Mouse (Mus musculus) inflammation-experienced regulatory T-cells, adult 6 months (primary cell): ENCODE data around the gene Krt36. TPM values are rescaled to one million over a fixed set of nuclear protein-coding genes. Genes with fewer than 3 reads are reported as not detected.

Experiments
- ATAC-seq: one replicate; pipeline ENCODE4 v1.8.0; 2017
- polyA plus RNA-seq, 3 experiments: library from polyadenylated mRNA; unstranded; fragments of 100-300 nt; shearing (Covaris generic); gene quantifications; one replicate each; pipeline ENCODE4 v1.2.1; 2017

Gene Krt36
- polyA plus RNA-seq, 3 experiments from 2014 or later, result not detected

DNA sequence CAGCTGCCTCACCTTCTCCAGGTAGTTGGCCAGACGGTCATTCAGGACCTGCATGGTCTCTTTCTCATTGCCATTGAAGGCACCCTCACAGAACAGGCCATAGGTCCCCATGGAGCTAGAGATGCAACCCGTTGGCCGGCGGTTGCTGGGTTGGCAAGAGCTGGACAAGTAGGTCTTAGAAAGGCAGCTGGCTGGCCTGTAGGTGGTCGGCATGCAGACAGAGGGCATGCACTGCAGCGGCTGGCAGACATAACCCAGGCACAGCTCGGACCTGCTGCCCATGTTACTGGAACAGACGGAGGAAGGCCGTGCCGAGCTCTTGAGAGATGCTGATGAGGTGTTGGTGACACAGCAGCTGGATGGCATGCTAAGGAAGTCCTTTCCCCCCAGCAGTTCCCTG, 17.6 kb downstream of the Krt36 start, which contains the start of gene Krt32:
Gene Krt32 (minus strand): TSS at position 366 of the 400 bp plus-strand sequence.
- no peak for ATAC-seq

DNA sequence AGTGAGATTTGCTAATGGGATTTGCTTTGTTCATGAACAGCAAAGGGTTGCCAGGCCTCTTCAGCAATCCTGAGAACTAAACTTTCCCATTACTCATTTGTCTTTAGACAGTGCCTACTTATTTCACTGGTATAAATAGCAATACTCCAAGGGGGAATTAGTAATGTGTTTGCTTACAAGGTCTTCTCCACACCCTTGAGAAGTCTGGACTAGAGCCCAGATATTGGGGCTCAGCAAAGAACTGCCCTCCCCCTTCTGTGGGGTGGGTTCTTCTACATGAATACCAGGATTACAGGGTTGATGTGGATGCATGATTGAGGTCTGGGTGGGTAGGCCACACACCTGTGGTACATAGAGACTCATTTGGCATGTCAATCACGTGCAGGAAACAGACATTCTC, 31.6 kb downstream of the Krt36 start:
- ATAC-seq, result no peak

DNA sequence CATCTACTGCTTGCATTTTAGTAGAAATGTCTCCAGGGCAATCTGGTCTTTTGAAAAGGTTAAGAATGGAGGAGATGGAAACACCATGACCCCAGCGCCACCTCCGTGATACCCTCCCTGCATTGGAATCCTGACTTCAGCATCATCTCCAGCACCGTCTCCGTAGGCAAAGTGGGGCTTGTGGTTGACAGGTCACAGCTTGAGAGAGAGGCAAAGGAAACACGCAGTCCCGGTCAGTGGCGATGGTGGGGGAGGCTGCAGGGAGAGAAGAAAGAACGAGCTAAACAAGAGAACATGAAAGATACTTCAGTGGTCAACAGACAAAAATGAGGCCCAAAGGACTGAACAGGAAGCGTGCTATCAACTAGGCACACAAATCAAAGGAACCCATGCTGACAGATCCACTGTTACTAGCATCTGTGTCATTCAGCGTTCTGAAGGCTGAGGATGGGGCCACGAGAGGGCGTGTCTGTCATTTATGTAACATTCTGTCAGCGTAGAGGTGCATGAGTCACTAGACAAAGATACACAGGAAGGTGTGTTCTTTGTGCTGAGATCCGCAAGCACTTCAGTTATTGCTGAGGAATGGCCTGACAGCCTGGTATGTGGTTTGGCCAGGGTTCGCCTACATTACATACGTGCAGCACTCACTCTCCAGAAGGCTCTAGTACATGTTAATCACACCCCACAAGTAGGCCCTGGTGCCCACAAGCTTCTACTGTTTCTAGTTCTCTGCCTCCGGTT, 38.0 kb downstream of the Krt36 start:
- no peak for ATAC-seq

DNA sequence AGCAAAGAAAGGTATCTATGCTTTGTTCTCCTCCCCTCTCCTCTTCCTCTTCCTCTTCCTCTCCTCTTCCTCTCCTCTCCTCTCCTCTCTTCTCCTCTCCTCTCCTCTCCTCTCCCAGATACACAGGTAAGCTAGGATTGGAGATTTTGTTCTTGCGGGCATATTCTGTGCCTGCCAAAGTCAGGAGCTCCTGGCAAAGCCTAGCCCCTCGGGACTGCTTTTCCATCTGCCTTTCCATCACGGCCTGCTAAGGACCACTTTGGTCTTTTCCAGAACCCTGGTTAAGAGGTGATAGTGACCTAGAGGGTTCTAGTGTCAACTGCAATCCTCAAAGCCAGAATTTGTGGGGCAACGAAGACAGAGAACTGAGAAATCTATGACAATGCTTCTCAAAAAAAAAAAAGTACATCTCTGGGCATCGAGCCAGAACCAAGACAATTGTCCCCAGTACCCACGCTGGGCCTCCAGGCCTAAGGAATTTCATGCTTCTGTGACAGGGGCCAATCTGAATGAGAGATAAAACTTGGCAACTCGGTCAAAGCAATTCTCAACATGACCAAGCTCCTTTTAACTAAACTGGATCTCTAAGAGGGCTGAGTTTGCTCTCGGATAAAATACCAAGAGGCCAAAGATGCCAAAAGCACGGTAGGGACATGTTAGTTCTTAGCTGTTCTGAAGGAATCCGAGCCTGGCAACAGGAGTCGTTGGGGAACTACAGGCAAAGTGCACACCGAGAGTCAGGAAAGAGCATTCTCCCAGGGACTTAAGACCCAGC, 39.0 kb downstream of the Krt36 start:
- no peak for ATAC-seq

DNA sequence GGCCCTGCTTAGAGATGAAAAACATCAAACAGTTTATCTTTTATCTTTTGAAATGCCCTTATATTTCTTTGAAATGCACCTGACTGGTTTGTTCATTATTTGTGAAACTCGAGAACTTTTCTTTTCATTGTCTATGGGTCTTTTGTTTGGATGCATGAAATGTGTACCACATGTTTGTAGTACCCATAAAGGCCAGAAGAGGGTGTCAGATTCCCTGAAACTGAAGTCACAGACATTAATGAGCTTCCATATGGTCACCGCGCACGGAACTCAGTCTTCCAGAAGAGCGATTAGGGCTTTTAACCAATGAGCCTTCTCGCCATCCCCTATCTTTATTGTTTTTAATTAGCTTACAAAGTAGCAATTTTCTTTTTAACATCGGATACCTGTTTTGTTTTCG, 46.6 kb downstream of the Krt36 start:
- ATAC-seq, result no peak

DNA sequence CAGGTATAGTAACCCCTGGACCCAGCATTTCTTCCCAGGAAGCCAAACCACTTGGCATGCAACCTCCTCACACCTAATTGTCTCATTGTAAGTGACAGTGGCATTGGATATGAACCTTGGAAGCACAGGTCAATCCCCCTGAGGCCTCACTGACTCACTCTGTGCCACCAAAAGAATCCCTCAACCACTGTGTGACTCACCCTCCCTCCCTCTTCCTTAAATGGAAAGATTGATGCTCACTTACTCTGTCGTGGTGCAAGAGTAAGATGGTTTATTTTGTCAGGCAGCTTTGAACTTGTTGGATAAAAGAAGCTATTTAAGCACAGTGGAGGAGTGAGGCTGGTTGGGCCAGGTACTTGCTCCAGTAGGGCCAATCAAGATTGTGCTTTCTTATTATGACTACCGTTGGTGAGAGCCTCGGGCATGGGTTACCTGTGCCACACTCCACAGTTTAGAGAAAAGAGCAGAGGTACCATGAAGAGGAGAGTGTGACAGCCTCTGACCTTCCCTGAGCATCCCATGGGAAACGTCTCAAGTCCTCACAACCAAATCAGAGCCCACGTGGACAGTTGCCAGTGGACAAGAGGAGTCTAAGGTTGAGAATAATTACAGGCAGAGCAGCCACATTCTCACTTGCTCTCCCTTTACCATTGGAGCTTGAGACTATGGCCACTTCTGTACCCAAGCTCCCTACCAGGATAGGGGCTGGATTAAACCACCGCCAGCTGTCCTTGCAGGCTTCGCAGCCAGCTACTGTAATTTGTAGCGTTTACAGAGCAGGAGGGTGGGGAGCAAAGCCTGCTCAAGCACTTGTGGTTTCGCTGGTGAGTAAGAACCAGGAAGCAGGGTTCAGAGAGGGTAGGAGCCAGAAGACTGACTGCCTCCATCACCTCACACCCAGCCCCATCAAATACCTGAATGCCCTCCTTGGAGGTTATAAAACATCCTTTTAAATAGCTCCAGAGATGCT, 49.5 kb downstream of the Krt36 start:
- no peak for ATAC-seq

Other genes with a start within 250 kb of the Krt36 start
- gene Gm11568, start 247.7 kb downstream of the Krt36 start, polyA plus RNA-seq, result not detected
- not detected for gene Gm11559, start 241.2 kb downstream of the Krt36 start, polyA plus RNA-seq
- gene Krtap9-1, start 232.2 kb downstream of the Krt36 start, polyA plus RNA-seq, result not detected
- gene Gm11567, start 226.4 kb downstream of the Krt36 start, polyA plus RNA-seq, result not detected
- gene Krtap31-1, start 197.7 kb downstream of the Krt36 start, polyA plus RNA-seq, result not detected
- not detected for gene Gm11565, start 190.9 kb downstream of the Krt36 start, polyA plus RNA-seq
- not detected for gene Krtap31-2, start 169.3 kb downstream of the Krt36 start, polyA plus RNA-seq
- not detected for gene Krtap9-5, start 157.2 kb downstream of the Krt36 start, polyA plus RNA-seq
- not detected for gene Krtap29-1, start 126.6 kb downstream of the Krt36 start, polyA plus RNA-seq
- not detected for gene Krtap16-1, start 119.0 kb downstream of the Krt36 start, polyA plus RNA-seq
- not detected for gene Krtap17-1, start 111.6 kb downstream of the Krt36 start, polyA plus RNA-seq
- gene Krt33a, start 89.4 kb downstream of the Krt36 start, polyA plus RNA-seq, result not detected
- not detected for gene Krt33b, start 75.8 kb downstream of the Krt36 start, polyA plus RNA-seq
- not detected for gene Krt34, start 64.1 kb downstream of the Krt36 start, polyA plus RNA-seq
- not detected for gene Krt31, start 55.1 kb downstream of the Krt36 start, polyA plus RNA-seq
- gene Krt32, start 17.4 kb downstream of the Krt36 start, polyA plus RNA-seq, result not detected
- not detected for gene Krt35, start 9.4 kb downstream of the Krt36 start, polyA plus RNA-seq
- not detected for gene Krt13, start 15.9 kb upstream of the Krt36 start, polyA plus RNA-seq
- not detected for gene Krt15, start 30.3 kb upstream of the Krt36 start, polyA plus RNA-seq
- not detected for gene Krt19, start 43.0 kb upstream of the Krt36 start, polyA plus RNA-seq
- gene Krt9, start 87.6 kb upstream of the Krt36 start, polyA plus RNA-seq, result not detected
- gene Krt14, start 101.9 kb upstream of the Krt36 start, polyA plus RNA-seq, result not detected
- not detected for gene Krt16, start 143.3 kb upstream of the Krt36 start, polyA plus RNA-seq
- 1 to 10 TPM; 1.8 to 4.5 (median 2.1) TPM for gene Krt17, start 155.4 kb upstream of the Krt36 start, polyA plus RNA-seq
- not detected for gene Krt42, start 164.2 kb upstream of the Krt36 start, polyA plus RNA-seq
- gene Eif1, start 214.3 kb upstream of the Krt36 start, polyA plus RNA-seq, result 1,000 to 10,000 TPM; 1,938 to 3,125 (median 2,500) TPM
- not detected for gene Gast, start 228.8 kb upstream of the Krt36 start, polyA plus RNA-seq